Mouse (Mus musculus) heart, adult 2 months (tissue): ENCODE results near the gene Kcnip1. TPM values are rescaled to one million over a fixed set of nuclear protein-coding genes. Genes with fewer than 3 reads are reported as not detected.

Experiments
- DNase-seq, 2 experiments: peaks; one replicate each; pipeline ENCODE4 v3.0.0; 2021
- H3K27ac ChIP-seq: fragments of 200-600 bp; 2 replicates; pipeline ENCODE4 v1.8.1; 2022
- H3K27me3 ChIP-seq: fragments of 200-500 bp; 2 replicates; pipeline ENCODE4 v1.6.1; 2012; ENCODE audit warnings: mild to moderate bottlenecking, low read length, inconsistent platforms, mixed read lengths; ENCODE audit not compliant: control insufficient read depth, insufficient read depth
- H3K36me3 ChIP-seq: fragments of 200-500 bp; 2 replicates; pipeline ENCODE4 v1.6.1; 2012; ENCODE audit warnings: low read length, inconsistent platforms; ENCODE audit not compliant: control insufficient read depth, insufficient read depth
- H3K4me1 ChIP-seq: fragments of 200-500 bp; 2 replicates; pipeline ENCODE4 v1.6.1; 2011; ENCODE audit warnings: low read length; ENCODE audit not compliant: control insufficient read depth, insufficient read depth
- H3K4me3 ChIP-seq: fragments of 200-600 bp; 2 replicates; pipeline ENCODE4 v1.8.1; 2022
- H3K79me2 ChIP-seq: fragments of 200-500 bp; replicated peaks from 2 replicates; pipeline ENCODE4 v1.6.1; 2012; ENCODE audit warnings: mild to moderate bottlenecking, inconsistent platforms, low read length, moderate library complexity, mixed read lengths; ENCODE audit not compliant: control insufficient read depth, insufficient read depth
- H3K9ac ChIP-seq: fragments of 200-500 bp; 2 replicates; pipeline ENCODE4 v1.6.1; 2012; ENCODE audit warnings: low read depth, mild to moderate bottlenecking, control low read depth, inconsistent platforms, low read length, mixed read lengths
- CTCF ChIP-seq: fragments of 200-600 bp; IDR thresholded peaks from 2 replicates; pipeline ENCODE4 v1.8.1; 2022; ENCODE audit warnings: antibody characterized with exemption, mild to moderate bottlenecking, moderate library complexity
- EP300 ChIP-seq: fragments of 200-500 bp; IDR thresholded peaks from 2 replicates; pipeline ENCODE4 v1.6.1; 2011; ENCODE audit warnings: low read depth, low read length, control low read depth; ENCODE audit not compliant: insufficient read depth
- POLR2A ChIP-seq: fragments of 200-500 bp; IDR thresholded peaks from 2 replicates; pipeline ENCODE4 v1.6.1; 2011; ENCODE audit warnings: mild to moderate bottlenecking, low read depth, low read length, control low read depth; ENCODE audit not compliant: insufficient read depth
- WGBS: fragments of 180-500 bp; shearing (Covaris S2); methylation state at CpG from one replicate; pipeline ENCODE4 v1.1.7; 2018; 5-methylcytosine and 5-hydroxymethylcytosine counted together
- intact Hi-C: fragments of 180-260 bp; cut with DNase I; formaldehyde crosslinking; loops from one replicate; pipeline ENCODE4 v1.15.1; 2025
- polyA plus RNA-seq: library from polyadenylated mRNA; depleted of rRNA; stranded (reverse); fragments of >200 nt; gene quantifications from 2 replicates; pipeline ENCODE4 v1.2.3, GENCODE M21; 2012
- total RNA-seq, 2 experiments: library from RNA; stranded (reverse); gene quantifications; 2 replicates each; pipeline ENCODE4 v1.2.3; 2021

Gene Kcnip1
- total and polyA plus RNA-seq, 3 experiments: 0.11 to 0.18 TPM; not detected in 1

DNA sequence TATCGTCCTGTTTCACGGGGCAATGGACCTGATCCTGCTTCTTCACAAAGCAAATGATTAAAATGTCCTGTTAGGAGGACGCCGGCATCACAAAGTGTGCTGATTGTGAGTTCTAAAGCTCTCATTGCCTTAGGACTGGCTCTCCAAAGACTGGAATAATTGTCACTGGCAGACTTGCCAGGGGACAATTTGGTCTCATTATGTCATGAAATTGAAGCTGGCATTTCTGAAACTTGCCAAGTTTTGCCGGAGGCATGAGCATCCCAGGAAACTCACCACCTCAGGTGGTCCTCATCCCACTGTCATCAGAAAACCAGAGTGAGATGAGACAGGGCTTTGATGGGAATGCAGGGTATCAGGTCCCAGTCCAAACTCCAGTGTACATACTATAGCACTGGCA lies 171.6 kb downstream of the Kcnip1 start:
- DNase-seq: no peak
- Histone ChIP-seq H3K27me3 (no peaks in the 10 kb centered on the region), H3K4me3 (no peak overlapping the region), H3K79me2 (no peaks in the 10 kb centered on the region), H3K9ac (no peak overlapping the region), H3K4me1 (no peaks in the 10 kb centered on the region), H3K36me3 (no peaks in the 10 kb centered on the region), H3K27ac (no peak overlapping the region)
- TF ChIP-seq POLR2A: no peak
- no peak for TF ChIP-seq EP300
- intact Hi-C loops: no loop called here
- WGBS: 87% methylated on average over 5 of the region's 5 CpGs

DNA sequence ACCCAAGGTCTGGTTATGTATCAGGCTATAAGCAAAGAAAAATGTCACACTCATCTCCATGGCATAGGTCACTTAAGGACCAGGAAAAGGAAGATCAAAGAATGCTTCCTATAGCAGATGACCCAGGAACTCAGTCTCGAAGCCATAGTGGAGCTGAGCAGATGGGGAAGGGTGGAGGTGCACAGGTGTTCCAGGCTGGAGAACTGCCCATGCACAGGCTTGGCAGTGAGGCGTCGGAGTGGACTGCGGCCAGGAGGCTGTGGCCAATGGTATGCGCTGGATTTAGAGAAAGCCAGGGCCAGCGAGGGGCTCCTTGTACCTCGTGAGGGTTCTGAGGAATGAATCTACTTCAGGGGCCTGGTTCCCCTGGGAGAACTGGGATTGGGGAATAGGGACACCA lies 172.1 kb downstream of the Kcnip1 start:
- Histone ChIP-seq H3K9ac (no peak overlapping the region), H3K27ac (no peak overlapping the region), H3K4me1 (no peaks in the 10 kb centered on the region), H3K4me3 (no peak overlapping the region), H3K36me3 (no peaks in the 10 kb centered on the region), H3K27me3 (no peaks in the 10 kb centered on the region), H3K79me2 (no peaks in the 10 kb centered on the region)
- TF ChIP-seq EP300: no peak
- TF ChIP-seq POLR2A: no peak
- 75% methylated on average over 7 of the region's 7 CpGs for WGBS
- DNase-seq: no peak
- intact Hi-C loops: no loop called here

DNA sequence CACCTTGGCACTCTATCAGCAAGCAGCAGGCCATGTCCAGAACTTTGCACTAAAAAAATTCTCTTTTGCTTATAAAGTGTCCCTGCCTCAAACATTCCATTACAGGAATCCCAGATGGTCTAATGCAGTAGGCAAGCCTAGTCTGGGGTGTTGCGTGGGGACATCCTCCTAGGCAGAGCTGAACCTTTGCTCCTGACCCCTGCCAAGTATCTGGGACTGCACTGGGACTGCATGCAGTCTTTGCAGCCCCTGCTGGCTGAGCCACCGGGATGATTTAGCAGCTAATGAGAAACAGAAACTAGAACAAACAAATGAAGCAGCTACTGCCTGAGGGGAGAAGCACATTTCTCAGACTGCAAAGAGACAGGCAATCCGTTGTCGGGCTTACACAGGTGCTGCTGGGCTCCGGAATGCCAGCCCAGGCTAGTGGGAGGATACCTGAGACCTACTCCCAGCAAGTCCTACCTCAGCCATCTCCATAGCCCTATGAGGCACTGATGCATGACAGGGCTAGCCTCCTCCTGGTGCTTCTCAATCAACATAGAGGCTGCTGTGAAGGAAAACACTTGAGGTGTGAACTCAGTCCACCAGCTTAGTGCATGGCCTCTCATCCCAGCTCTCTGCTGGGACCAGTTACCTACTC lies 174.0 kb downstream of the Kcnip1 start:
- Histone ChIP-seq H3K79me2 (no peaks in the 10 kb centered on the region), H3K27ac (no peak overlapping the region), H3K4me3 (no peak overlapping the region), H3K9ac (no peak overlapping the region), H3K36me3 (no peaks in the 10 kb centered on the region), H3K27me3 (no peaks in the 10 kb centered on the region), H3K4me1 (no peaks in the 10 kb centered on the region)
- TF ChIP-seq EP300: no peak
- TF ChIP-seq POLR2A: no peak
- TF ChIP-seq CTCF: no peak
- 44% methylated on average over 5 of the region's 5 CpGs for WGBS
- intact Hi-C loops: no loop called here
- no peak for DNase-seq

DNA sequence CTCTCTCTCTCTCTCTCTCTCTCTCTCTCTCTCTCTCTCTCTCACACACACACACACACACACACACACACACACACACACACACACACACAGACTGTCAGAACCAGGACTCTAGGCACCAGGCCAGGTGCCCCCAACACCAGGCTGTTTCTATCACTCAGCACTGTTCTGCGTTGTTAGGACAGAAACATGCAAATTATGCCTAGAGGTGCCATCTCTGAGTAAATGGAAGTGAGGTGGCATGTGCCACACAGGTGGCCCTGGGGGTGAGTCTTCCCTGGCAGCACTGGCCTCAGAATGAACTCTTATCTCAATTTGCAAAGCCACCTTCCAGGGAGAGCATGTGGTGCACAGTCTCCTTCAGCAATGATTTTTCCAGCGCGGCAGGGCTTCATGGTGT lies 176.9 kb downstream of the Kcnip1 start:
- intact Hi-C loops: no loop called here
- Histone ChIP-seq H3K4me1 (no peaks in the 10 kb centered on the region), H3K9ac (no peak overlapping the region), H3K4me3 (no peak overlapping the region), H3K36me3 (no peaks in the 10 kb centered on the region), H3K27ac (no peak overlapping the region), H3K27me3 (no peaks in the 10 kb centered on the region), H3K79me2 (no peaks in the 10 kb centered on the region)
- 28% methylated on average over 3 of the region's 3 CpGs for WGBS
- TF ChIP-seq POLR2A: no peak
- TF ChIP-seq EP300: no peak
- no peak for TF ChIP-seq CTCF
- no peak for DNase-seq

DNA sequence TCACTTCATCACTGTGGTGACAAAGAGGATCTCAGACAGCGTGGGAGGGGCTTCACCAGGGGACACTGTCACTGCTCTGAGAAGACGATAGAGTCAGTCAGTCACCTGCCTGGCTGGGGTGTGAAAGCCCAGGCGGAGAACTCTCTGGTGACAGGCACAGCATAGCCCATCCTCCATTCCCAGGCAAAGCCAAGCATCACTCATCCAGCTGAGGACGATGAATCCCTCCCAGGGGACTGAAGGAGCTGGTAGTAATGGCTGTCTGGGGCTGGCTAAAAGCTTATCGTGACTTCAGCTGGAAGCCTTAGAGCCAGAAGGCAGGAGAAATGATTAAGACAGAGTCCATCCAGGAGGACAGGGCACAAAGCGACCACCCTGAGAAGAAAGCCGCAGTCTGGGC lies 182.8 kb downstream of the Kcnip1 start:
- WGBS: 46% methylated on average over 7 of the region's 7 CpGs
- intact Hi-C loops: no loop called here
- Histone ChIP-seq H3K4me3 (no peak overlapping the region), H3K36me3 (no peaks in the 10 kb centered on the region), H3K4me1 (no peaks in the 10 kb centered on the region), H3K9ac (no peak overlapping the region), H3K79me2 (no peaks in the 10 kb centered on the region), H3K27me3 (no peaks in the 10 kb centered on the region), H3K27ac (no peak overlapping the region)
- no peak for DNase-seq
- TF ChIP-seq POLR2A (no peak), CTCF (no peak), EP300 (no peak)

DNA sequence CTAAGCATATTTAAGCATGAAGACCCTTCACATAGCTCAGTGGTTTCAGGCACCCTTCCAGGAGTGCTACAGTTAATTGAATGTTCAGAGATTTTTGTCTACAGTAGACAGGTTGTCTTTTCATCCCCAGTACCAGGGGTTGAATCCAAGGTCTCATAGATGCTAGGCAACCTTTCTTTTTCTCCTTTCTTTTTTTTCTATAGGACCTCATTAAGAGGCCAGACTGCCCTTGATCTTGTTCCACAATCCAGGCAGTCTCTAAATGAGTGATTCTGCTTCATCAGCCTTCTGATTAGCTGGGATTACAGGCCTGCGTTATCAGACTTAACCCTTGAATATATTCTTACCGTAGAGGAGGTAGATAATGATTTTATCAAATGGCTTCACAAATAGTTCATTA lies 189.9 kb downstream of the Kcnip1 start:
- Histone ChIP-seq H3K79me2 (no peaks in the 10 kb centered on the region), H3K4me1 (no peaks in the 10 kb centered on the region), H3K4me3 (no peak overlapping the region), H3K27me3 (no peaks in the 10 kb centered on the region), H3K27ac (no peak overlapping the region), H3K36me3 (no peaks in the 10 kb centered on the region), H3K9ac (no peak overlapping the region)
- no peak for DNase-seq
- 73% methylated on average over 2 of the region's 2 CpGs for WGBS
- intact Hi-C loops: no loop called here
- TF ChIP-seq POLR2A (no peak), EP300 (no peak), CTCF (no peak)
